Mouse (Mus musculus): ENCODE results near the gene Gipc1. TPM values are rescaled to one million over a fixed set of nuclear protein-coding genes. Genes with fewer than 3 reads are reported as not detected.

The Gipc1 gene
- polyA plus RNA-seq, 1 experiment from 2014 or later, result 212 TPM

- peak overlapping the region; percentile 35 for H3K4me3 ChIP-seq
- 55% methylated on average over 15 of the region's 15 CpGs for WGBS
- no peaks in the 10 kb centered on the region for H3K36me3 ChIP-seq
- H3K27me3 ChIP-seq, result no peaks in the 10 kb centered on the region
- no peaks in the 10 kb centered on the region for H3K4me1 ChIP-seq
- H3K9me3 ChIP-seq, result no peaks in the 10 kb centered on the region
- ATAC-seq (ENCODE audit: insufficient number of reproducible peaks, insufficient read depth, low FRiP score, low TSS enrichment), result no peak; the same call in 1 of the 2 replicates
- H3K9ac ChIP-seq, result peak overlapping the region; percentile 48; the same call in 1 of the 2 replicates
- no peak overlapping the region for H3K27ac ChIP-seq
- H3K4me2 ChIP-seq (replicated peaks), result peak overlapping the region; percentile 74
Observed at GRCm38 (mm10) chr8:83621691-83622388, 30.6 kb upstream of the Gipc1 start.

DNA sequence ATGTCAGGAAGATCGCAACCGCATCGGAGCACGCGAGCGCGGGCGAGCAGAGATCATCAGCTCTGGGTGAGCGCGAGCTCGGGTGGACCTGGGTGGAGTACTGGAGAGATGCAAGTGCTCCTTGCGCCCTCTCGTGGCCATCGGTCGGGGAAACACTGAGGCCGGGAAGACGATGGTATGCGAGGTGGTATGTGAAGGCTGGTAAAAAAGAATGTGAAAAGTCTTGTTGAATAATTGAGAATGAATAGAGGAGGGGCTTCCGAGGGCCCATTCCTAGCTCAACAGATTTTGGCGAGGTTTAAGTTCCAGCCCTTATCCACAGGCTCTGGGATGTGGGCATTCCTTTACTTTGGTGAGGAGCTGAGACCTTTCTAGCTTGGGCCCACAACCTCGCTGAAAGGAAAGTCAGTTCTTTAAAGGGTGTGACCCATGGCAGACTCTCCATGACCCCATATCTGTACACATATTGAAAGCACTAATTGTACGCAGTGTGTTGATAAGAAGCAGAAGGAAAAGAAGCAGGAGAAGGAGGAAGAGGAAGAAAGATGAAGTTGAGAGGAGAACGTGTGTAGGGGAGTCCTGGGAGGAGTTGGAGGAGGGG lies 30.0 kb upstream of the Gipc1 start:
- no peak overlapping the region for H3K27ac ChIP-seq
- H3K36me3 ChIP-seq, result no peaks in the 10 kb centered on the region
- H3K4me2 ChIP-seq (replicated peaks), result peak overlapping the region; percentile 74
- peak; percentile 88 for ATAC-seq (ENCODE audit: insufficient number of reproducible peaks, insufficient read depth, low FRiP score, low TSS enrichment)
- WGBS, result 10% methylated on average over 23 of the region's 23 CpGs
- peak overlapping the region; percentile 35 for H3K4me3 ChIP-seq
- no peaks in the 10 kb centered on the region for H3K9me3 ChIP-seq
- no peaks in the 10 kb centered on the region for H3K4me1 ChIP-seq
- H3K9ac ChIP-seq, result peak overlapping the region; percentile 48; the same call in 1 of the 2 replicates
- no peaks in the 10 kb centered on the region for H3K27me3 ChIP-seq

- Histone ChIP-seq H3K9ac (no peak overlapping the region), H3K27ac (no peak overlapping the region), H3K27me3 (no peaks in the 10 kb centered on the region), H3K4me3 (no peak overlapping the region), H3K36me3 (no peaks in the 10 kb centered on the region), H3K9me3 (no peaks in the 10 kb centered on the region), H3K4me2 (replicated peaks) (no peak overlapping the region), H3K4me1 (no peaks in the 10 kb centered on the region)
- no peak for ATAC-seq (ENCODE audit: insufficient number of reproducible peaks, insufficient read depth, low FRiP score, low TSS enrichment)
- 92% methylated on average over 7 of the region's 7 CpGs for WGBS
Observed at GRCm38 (mm10) chr8:83623549-83623948, 28.9 kb upstream of the Gipc1 start.

GRCm38 (mm10) chr8:83624739-83625138 lies 27.7 kb upstream of the Gipc1 start:
- H3K4me1 ChIP-seq, result no peaks in the 10 kb centered on the region
- no peak overlapping the region for H3K4me2 ChIP-seq (replicated peaks)
- no peaks in the 10 kb centered on the region for H3K9me3 ChIP-seq
- no peak overlapping the region for H3K27ac ChIP-seq
- H3K9ac ChIP-seq, result no peak overlapping the region
- no peaks in the 10 kb centered on the region for H3K27me3 ChIP-seq
- ATAC-seq (ENCODE audit: insufficient number of reproducible peaks, insufficient read depth, low FRiP score, low TSS enrichment), result no peak
- H3K36me3 ChIP-seq, result no peaks in the 10 kb centered on the region
- 44% methylated on average over 3 of the region's 3 CpGs for WGBS
- no peak overlapping the region for H3K4me3 ChIP-seq

GRCm38 (mm10) chr8:83625676-83626299 lies 26.7 kb upstream of the Gipc1 start:
- H3K27ac ChIP-seq, result no peak overlapping the region
- WGBS, result 85% methylated on average over 6 of the region's 6 CpGs
- ATAC-seq (ENCODE audit: insufficient number of reproducible peaks, insufficient read depth, low FRiP score, low TSS enrichment), result no peak
- H3K4me1 ChIP-seq, result no peaks in the 10 kb centered on the region
- H3K9me3 ChIP-seq, result no peaks in the 10 kb centered on the region
- H3K4me2 ChIP-seq (replicated peaks), result no peak overlapping the region
- no peaks in the 10 kb centered on the region for H3K27me3 ChIP-seq
- no peak overlapping the region for H3K9ac ChIP-seq
- H3K4me3 ChIP-seq, result no peak overlapping the region
- H3K36me3 ChIP-seq, result no peaks in the 10 kb centered on the region

GRCm38 (mm10) chr8:83632083-83632707 lies 20.3 kb upstream of the Gipc1 start:
- ATAC-seq (ENCODE audit: insufficient number of reproducible peaks, insufficient read depth, low FRiP score, low TSS enrichment), result no peak
- no peaks in the 10 kb centered on the region for H3K36me3 ChIP-seq
- no peak overlapping the region for H3K27ac ChIP-seq
- no peak overlapping the region for H3K4me3 ChIP-seq
- H3K4me2 ChIP-seq (replicated peaks), result no peak overlapping the region
- no peak overlapping the region for H3K9ac ChIP-seq
- H3K4me1 ChIP-seq, result no peaks in the 10 kb centered on the region
- H3K9me3 ChIP-seq, result 0 out of 2 replicates have a peak, but pooled peaks cover 3% of the 10 kb centered on the region
- 81% methylated on average over 7 of the region's 7 CpGs for WGBS
- H3K27me3 ChIP-seq, result no peaks in the 10 kb centered on the region

GRCm38 (mm10) chr8:83638856-83639255 lies 13.6 kb upstream of the Gipc1 start:
- 71% methylated on average over 4 of the region's 4 CpGs for WGBS
- no peak for ATAC-seq (ENCODE audit: insufficient number of reproducible peaks, insufficient read depth, low FRiP score, low TSS enrichment)
- Histone ChIP-seq H3K4me1 (no peaks in the 10 kb centered on the region), H3K9me3 (0 out of 2 replicates have a peak, but pooled peaks cover 3% of the 10 kb centered on the region), H3K4me3 (no peak overlapping the region), H3K36me3 (no peaks in the 10 kb centered on the region), H3K9ac (no peak overlapping the region), H3K27ac (no peak overlapping the region), H3K4me2 (replicated peaks) (no peak overlapping the region), H3K27me3 (no peaks in the 10 kb centered on the region)

- 81% methylated on average over 5 of the region's 5 CpGs for WGBS
- Histone ChIP-seq H3K27ac (no peak overlapping the region), H3K4me2 (replicated peaks) (no peak overlapping the region), H3K36me3 (no peaks in the 10 kb centered on the region), H3K9me3 (0 out of 2 replicates have a peak, but pooled peaks cover 3% of the 10 kb centered on the region), H3K9ac (no peak overlapping the region), H3K4me3 (no peak overlapping the region), H3K27me3 (no peaks in the 10 kb centered on the region), H3K4me1 (no peaks in the 10 kb centered on the region)
- ATAC-seq (ENCODE audit: insufficient number of reproducible peaks, insufficient read depth, low FRiP score, low TSS enrichment), result no peak
Observed at GRCm38 (mm10) chr8:83639649-83640048, 12.8 kb upstream of the Gipc1 start.

- Histone ChIP-seq H3K9ac (no peak overlapping the region), H3K36me3 (no peaks in the 10 kb centered on the region), H3K9me3 (no peaks in the 10 kb centered on the region), H3K4me2 (replicated peaks) (no peak overlapping the region), H3K4me1 (peaks cover 5% of the 10 kb centered on the region; the same call in 1 of the 2 replicates), H3K27ac (no peak overlapping the region), H3K27me3 (no peaks in the 10 kb centered on the region), H3K4me3 (no peak overlapping the region)
- WGBS, result 92% methylated on average over 11 of the region's 11 CpGs
- no peak for ATAC-seq (ENCODE audit: insufficient number of reproducible peaks, insufficient read depth, low FRiP score, low TSS enrichment)
Observed at GRCm38 (mm10) chr8:83647511-83647910, 5.0 kb upstream of the Gipc1 start.

- no peak for ATAC-seq (ENCODE audit: insufficient number of reproducible peaks, insufficient read depth, low FRiP score, low TSS enrichment)
- Histone ChIP-seq H3K36me3 (no peaks in the 10 kb centered on the region), H3K27me3 (no peaks in the 10 kb centered on the region), H3K9ac (no peak overlapping the region), H3K9me3 (no peaks in the 10 kb centered on the region), H3K4me1 (peaks cover 5% of the 10 kb centered on the region), H3K4me3 (no peak overlapping the region), H3K4me2 (replicated peaks) (no peak overlapping the region), H3K27ac (no peak overlapping the region)
- 92% methylated on average over 4 of the region's 4 CpGs for WGBS
Observed at GRCm38 (mm10) chr8:83648031-83648430, 4.4 kb upstream of the Gipc1 start.

- no peak overlapping the region for H3K9ac ChIP-seq
- ATAC-seq (ENCODE audit: insufficient number of reproducible peaks, insufficient read depth, low FRiP score, low TSS enrichment), result no peak
- no peaks in the 10 kb centered on the region for H3K27me3 ChIP-seq
- no peaks in the 10 kb centered on the region for H3K9me3 ChIP-seq
- 90% methylated on average over 6 of the region's 6 CpGs for WGBS
- H3K27ac ChIP-seq, result no peak overlapping the region
- peaks cover 16% of the 10 kb centered on the region for H3K4me1 ChIP-seq
- no peak overlapping the region for H3K4me2 ChIP-seq (replicated peaks)
- no peaks in the 10 kb centered on the region for H3K36me3 ChIP-seq
- H3K4me3 ChIP-seq, result no peak overlapping the region
Observed at GRCm38 (mm10) chr8:83649699-83650098, 2.8 kb upstream of the Gipc1 start.
